Mouse (Mus musculus): Measurements from ENCODE around the gene Tbc1d17. TPM values are rescaled to one million over a fixed set of nuclear protein-coding genes. Genes with fewer than 3 reads are reported as not detected.

The Tbc1d17 gene
- total RNA-seq, 2 experiments from 2014 or later = 36.7 to 57.6 TPM

Small RNA genes lying within 50 kb of the gene (microRNA-seq; reads per million reads assigned to microRNA genes)
- 0 reads per million in 2 experiments for gene Mir707

Other genes with a start within 250 kb of the Tbc1d17 start
- 10 to 100 TPM; 86.9 to 95.7 TPM for gene Myh14, start 178.2 kb downstream of the Tbc1d17 start, total RNA-seq (2021)
- not detected for gene Izumo2, start 140.3 kb downstream of the Tbc1d17 start, total RNA-seq (2021)
- 10 to 100 TPM; 23.9 to 30.9 TPM for gene Vrk3, start 100.7 kb downstream of the Tbc1d17 start, total RNA-seq (2021)
- gene Zfp473, start 98.0 kb downstream of the Tbc1d17 start, total RNA-seq (2021) = not detected
- 10 to 100 TPM; 25.4 to 26.0 TPM for gene Nup62, start 33.0 kb downstream of the Tbc1d17 start, total RNA-seq (2021)
- gene Il4i1, start 32.7 kb downstream of the Tbc1d17 start, total RNA-seq (2021) = 1 to 10 TPM in 1 of 2 experiments, under 1 TPM in 1; 0.62 to 4.8 TPM
- 10 to 100 TPM; 60.2 to 62.7 TPM for gene Atf5, start 32.4 kb downstream of the Tbc1d17 start, total RNA-seq (2021)
- 10 to 100 TPM; 65.1 to 67.1 TPM for gene Akt1s1, start 88 bp downstream of the Tbc1d17 start, total RNA-seq (2021)
- 10 to 100 TPM; 16.5 to 19.4 TPM for gene Pnkp, start 8.1 kb upstream of the Tbc1d17 start, total RNA-seq (2021)
- 100 to 1,000 TPM; 173 to 184 TPM for gene Ptov1, start 20.7 kb upstream of the Tbc1d17 start, total RNA-seq (2021)
- 10 to 100 TPM; 75.9 to 79.8 TPM for gene Med25, start 43.6 kb upstream of the Tbc1d17 start, total RNA-seq (2021)
- gene Fuz, start 47.0 kb upstream of the Tbc1d17 start, total RNA-seq (2021) = 10 to 100 TPM; 15.4 to 16.8 TPM
- 10 to 100 TPM; 59.2 to 67.9 TPM for gene Ap2a1, start 80.4 kb upstream of the Tbc1d17 start, total RNA-seq (2021)
- not detected for gene Tsks, start 94.1 kb upstream of the Tbc1d17 start, total RNA-seq (2021)
- gene Cpt1c, start 125.8 kb upstream of the Tbc1d17 start, total RNA-seq (2021) = 1 to 10 TPM; 1.8 to 2.0 TPM
- 100 to 1,000 TPM in 1 of 2 experiments, 10 to 100 TPM in 1; 90.3 to 110 TPM for gene Prmt1, start 137.5 kb upstream of the Tbc1d17 start, total RNA-seq (2021)
- 10 to 100 TPM; 21.3 to 29.5 TPM for gene Irf3, start 148.6 kb upstream of the Tbc1d17 start, total RNA-seq (2021)
- gene Bcl2l12, start 149.6 kb upstream of the Tbc1d17 start, total RNA-seq (2021) = 1 to 10 TPM; 8.1 to 9.7 TPM
- gene Scaf1, start 167.3 kb upstream of the Tbc1d17 start, total RNA-seq (2021) = 10 to 100 TPM; 45.1 to 46.0 TPM
- 10 to 100 TPM; 43.9 to 47.7 TPM for gene Rras, start 168.9 kb upstream of the Tbc1d17 start, total RNA-seq (2021)
- 10 to 100 TPM; 21.5 to 21.9 TPM for gene Prr12, start 203.8 kb upstream of the Tbc1d17 start, total RNA-seq (2021)
- 10 to 100 TPM; 29.6 to 35.2 TPM for gene Nosip, start 213.3 kb upstream of the Tbc1d17 start, total RNA-seq (2021)
- 1 to 10 TPM; 7.8 TPM for gene Prrg2, start 213.6 kb upstream of the Tbc1d17 start, total RNA-seq (2021)
- 10 to 100 TPM; 20.0 to 20.7 TPM for gene Rcn3, start 243.1 kb upstream of the Tbc1d17 start, total RNA-seq (2021)

Data from heart, adult 18-20 months (tissue).